7 mouse cellular contexts compared by ENCODE assay signal in genomic region chr14:17660329-17661099, GRCm38 (mm10). TPM values are rescaled to one million over a fixed set of nuclear protein-coding genes. Genes with fewer than 3 reads are reported as not detected.
A peak's percentile ranks its signal among the peaks of the same experiment; 100 is the strongest.
DNase-seq lines count a peak whose midpoint lies in the region; ATAC-seq and TF ChIP-seq lines count a peak whose summit lies in the region.

No protein-coding gene starts in this region.

- H3K4me3 ChIP-seq in bone marrow macrophage, adult 2 months (ENCODE audit: insufficient read depth, low read length): peak overlapping the region; percentile 51
- H3K4me3 ChIP-seq in forebrain, embryonic 10.5 days: peak overlapping the region; percentile 71
- H3K4me3 ChIP-seq in heart, embryonic 14.5 days (ENCODE audit: control insufficient read depth in 1 of 2, insufficient read depth in 1 of 2, low read depth in 1 of 2, low read length in 2 of 2): peak overlapping the region; percentile 69 to 72
- peak overlapping the region; percentile 99 for H3K4me3 ChIP-seq in liver, adult 2 months (ENCODE audit: insufficient read depth, low read depth, low read length)

- H3K9me3 ChIP-seq in forebrain, embryonic 10.5 days: no peaks in the 10 kb centered on the region
- H3K9me3 ChIP-seq in heart, embryonic 14.5 days (ENCODE audit: control insufficient read depth, low read length): no peaks in the 10 kb centered on the region

- peak overlapping the region; percentile 74 for H3K9ac ChIP-seq in heart, embryonic 14.5 days (ENCODE audit: low read length)
- peak overlapping the region; percentile 96 for H3K9ac ChIP-seq in liver, adult 2 months (ENCODE audit: low read depth, low read length)

- under 1% methylated on average over 79 of the region's 82 CpGs for WGBS in forebrain, embryonic 10.5 days
- WGBS in heart, embryonic 14.5 days: under 1% methylated on average over 81 of the region's 82 CpGs
- WGBS in liver, adult 2 months: under 1% methylated on average over 80 of the region's 82 CpGs

- DNase-seq in forebrain, embryonic 10.5 days (ENCODE audit: extremely low spot score, low spot score): peak; percentile 79
- DNase-seq in kidney, postnatal 10 days: peak; percentile 90
- DNase-seq in liver, adult 2 months (ENCODE audit: extremely low read depth, low read depth, low spot score): peak; percentile 74
- peak; percentile 31 to 35 for DNase-seq in spleen, postnatal 36 days (ENCODE audit: low spot score in 2 of 2)

- H3K27me3 ChIP-seq in forebrain, embryonic 10.5 days (ENCODE audit: poor library complexity, severe bottlenecking): peaks cover 57% of the 10 kb centered on the region
- peaks cover 19% of the 10 kb centered on the region for H3K27me3 ChIP-seq in heart, embryonic 14.5 days (ENCODE audit: control insufficient read depth, insufficient read depth, low read length)
- no peaks in the 10 kb centered on the region for H3K27me3 ChIP-seq in liver, adult 2 months (ENCODE audit: control insufficient read depth, insufficient read depth, low read length)

- H3K27ac ChIP-seq in bone marrow macrophage, adult 2 months (ENCODE audit: insufficient read depth, low read depth, low read length): no peak overlapping the region
- peak overlapping the region; percentile 72 for H3K27ac ChIP-seq in forebrain, embryonic 10.5 days
- no peak overlapping the region for H3K27ac ChIP-seq in heart, embryonic 14.5 days (replicated peaks in 1 of 2; ENCODE audit: control insufficient read depth in 1 of 2, insufficient read depth in 1 of 2, low read depth in 2 of 2, low read length in 2 of 2)
- H3K27ac ChIP-seq in liver, adult 2 months (replicated peaks; ENCODE audit: insufficient read depth, low read depth, low read length): peak overlapping the region; percentile 98

- peak overlapping the region; percentile 100 for H3K4me2 ChIP-seq in heart, embryonic 14.5 days (ENCODE audit: low read length)

- no peaks in the 10 kb centered on the region for H3K4me1 ChIP-seq in bone marrow macrophage, adult 2 months (ENCODE audit: control insufficient read depth, insufficient read depth, low read length)
- peaks cover 25% of the 10 kb centered on the region for H3K4me1 ChIP-seq in forebrain, embryonic 10.5 days
- H3K4me1 ChIP-seq in heart, embryonic 14.5 days (ENCODE audit: control insufficient read depth in 2 of 2, insufficient read depth in 2 of 2, low read length in 2 of 2): peaks cover 3 to 10% of the 10 kb centered on the region in 2 experiments; a peak in 1 of 4 replicates
- H3K4me1 ChIP-seq in liver, adult 2 months (ENCODE audit: control insufficient read depth, insufficient read depth, low read length): peaks cover 15% of the 10 kb centered on the region; the same call in 1 of the 2 replicates

- no peaks in the 10 kb centered on the region for H3K36me3 ChIP-seq in forebrain, embryonic 10.5 days (replicated peaks)
- no peaks in the 10 kb centered on the region for H3K36me3 ChIP-seq in heart, embryonic 14.5 days (ENCODE audit: control insufficient read depth, insufficient read depth, low read length)
- no peaks in the 10 kb centered on the region for H3K36me3 ChIP-seq in liver, adult 2 months (ENCODE audit: control insufficient read depth, insufficient read depth, low read length)

- peak; percentile 85 for ATAC-seq in heart, embryonic 14.5 days (ENCODE audit: insufficient number of reproducible peaks, insufficient read depth, low FRiP score, low read depth)
- 0 out of 2 replicates have a peak, but pooled peaks have one; percentile 18 for ATAC-seq in monocyte, adult 5-6 weeks (replicated peaks; ENCODE audit: insufficient number of reproducible peaks, low FRiP score, low TSS enrichment, poor library complexity, severe bottlenecking)

- TF ChIP-seq CTCF in bone marrow macrophage, adult 2 months (IDR thresholded peaks at IDR 0.05; ENCODE audit: low read depth, low read length): no peak
- peak; percentile 47 for TF ChIP-seq CTCF in liver, adult 2 months (IDR thresholded peaks at IDR 0.05; ENCODE audit: low read depth, low read length)

- H3K79me2 ChIP-seq in liver, adult 2 months (ENCODE audit: control insufficient read depth, insufficient read depth, low read length): peaks cover 16% of the 10 kb centered on the region; the same call in 1 of the 2 replicates

- TF ChIP-seq POLR2A in bone marrow macrophage, adult 2 months (IDR thresholded peaks at IDR 0.05; ENCODE audit: borderline replicate concordance, low read depth, low read length): no peak
- TF ChIP-seq POLR2A in liver, adult 2 months (IDR thresholded peaks at IDR 0.05; ENCODE audit: extremely low read depth, insufficient read depth, low read length): peak; percentile 71

RNA-seq across cellular contexts. Expression of gene Thrb, which starts 0.5 kb away (rescaled TPM):
- polyA plus RNA-seq in bone marrow macrophage, adult 2 months (2012; ENCODE audit: insufficient read depth, insufficient read length, missing spikeins): 0.24 TPM in 1 of 2 replicates, not detected in the other
- 0.73 and 0.74 TPM in 2 replicates for polyA plus RNA-seq in forebrain, embryonic 10.5 days (2016; fragmentation: Nextera tagmentation; extraction: Ambion mirVana)
- 1.1 and 1.5 TPM in 2 replicates for polyA plus RNA-seq in heart, embryonic 14.5 days (2014; fragmentation: Nextera tagmentation; extraction: Ambion mirVana)
- total RNA-seq in liver, adult 2 months (2014; rRNA removed): 34.6 and 36.1 TPM in 2 replicates
- polyA plus RNA-seq in liver, adult 2 months (2012; rRNA removed): 8.6 and 11.0 TPM in 2 replicates
- total RNA-seq in monocyte, adult 5-6 weeks (2017): under 0.01 to 0.10 TPM in 2 of 3 replicates, not detected in the other

Comparison
In these comparisons a context has a peak if more than half of its experiments do, and no peak if none do; other contexts are left out.
1. H3K27ac ChIP-seq: peak in forebrain, embryonic 10.5 days (single experiment) and liver, adult 2 months (single experiment); none in bone marrow macrophage, adult 2 months (single experiment) and heart, embryonic 14.5 days (0 of 2).
2. DNase-seq: peak in every context shown above with its lines; median percentile 90 in kidney, postnatal 10 days; 79 in forebrain, embryonic 10.5 days; 74 in liver, adult 2 months; 33 in spleen, postnatal 36 days.
3. Peak in every context shown above with its lines, with median percentiles within 50 percentile points of each other: H3K4me3 ChIP-seq.